20 mouse cellular contexts compared by ENCODE assay signal in genomic region chr6:137661583-137662365, GRCm38 (mm10). TPM values are rescaled to one million over a fixed set of nuclear protein-coding genes. Genes with fewer than 3 reads are reported as not detected.
DNase-seq lines count a peak whose midpoint lies in the region; ATAC-seq and TF ChIP-seq lines count a peak whose summit lies in the region.
"Had no signal": no experiment of that assay in that cellular context is flagged by ENCODE, and none has a peak within 500 bp of the region (broad histone marks: within the 10 kb centered on the region; RNA-seq: fewer than 3 reads in every experiment).

No protein-coding gene starts in this region.

- 92% methylated on average over 23 of the region's 23 CpGs for WGBS in forebrain, postnatal 0 days
- WGBS in forebrain, embryonic 10.5 days: 96% methylated on average over 23 of the region's 23 CpGs

- H3K9me3 ChIP-seq in forebrain, postnatal 0 days (ENCODE audit: low read length): no peaks in the 10 kb centered on the region
- no peaks in the 10 kb centered on the region for H3K9me3 ChIP-seq in forebrain, embryonic 10.5 days
- H3K9me3 ChIP-seq: embryonic facial prominence, embryonic 13.5 days; heart, embryonic 15.5 days; neural tube, embryonic 13.5 days had no signal

- peak; percentile 32; the same call in 1 of the 2 replicates for ATAC-seq in forebrain, postnatal 0 days
- no peak for ATAC-seq in monocyte, adult 5-6 weeks (replicated peaks; ENCODE audit: insufficient number of reproducible peaks, low FRiP score, low TSS enrichment, poor library complexity, severe bottlenecking)
- ATAC-seq: intestine, embryonic 16.5 days; midbrain, embryonic 16.5 days had no signal

- no peaks in the 10 kb centered on the region for H3K36me3 ChIP-seq in forebrain, postnatal 0 days (ENCODE audit: insufficient read depth)
- H3K36me3 ChIP-seq in forebrain, embryonic 10.5 days (replicated peaks): no peaks in the 10 kb centered on the region
- H3K36me3 ChIP-seq: embryonic facial prominence, embryonic 13.5 days; heart, embryonic 15.5 days; neural tube, embryonic 13.5 days had no signal

- no peak for TF ChIP-seq CTCF in forebrain, postnatal 0 days (IDR thresholded peaks at IDR 0.05; ENCODE audit: low read depth)

- DNase-seq in forebrain, postnatal 0 days: no peak
- DNase-seq in forebrain, embryonic 10.5 days (ENCODE audit: extremely low spot score, low spot score): no peak
- DNase-seq in frontal cortex, postnatal 10 days (ENCODE audit: low spot score in 2 of 2): peak; percentile 34 to 59
- DNase-seq in layer of hippocampus, postnatal 14 days (ENCODE audit: low spot score in 2 of 2): peak; percentile 34 to 72
- DNase-seq in right cerebral cortex, postnatal 25 days: peak; percentile 64
- no peak for DNase-seq in adrenal gland, postnatal 4 days (ENCODE audit: low spot score in 2 of 2)
- DNase-seq in kidney, adult 18-20 months: no peak
- DNase-seq: adrenal gland, postnatal 10 days; cerebellum, adult 11 months; kidney, postnatal 25 days; liver; lung, embryonic 14.5 days; thymus, adult 18-20 months had no signal

- H3K4me3 ChIP-seq in forebrain, postnatal 0 days (ENCODE audit: low read depth, low read length): no peak overlapping the region
- H3K4me3 ChIP-seq in forebrain, embryonic 10.5 days: no peak overlapping the region
- H3K4me3 ChIP-seq: embryonic facial prominence, embryonic 13.5 days; heart, embryonic 15.5 days; neural tube, embryonic 13.5 days had no signal

- H3K4me2 ChIP-seq in forebrain, postnatal 0 days (ENCODE audit: low read depth): no peak overlapping the region
- H3K4me2 ChIP-seq: embryonic facial prominence, embryonic 13.5 days; heart, embryonic 15.5 days; lung, embryonic 14.5 days; neural tube, embryonic 13.5 days had no signal

- no peak overlapping the region for H3K27ac ChIP-seq in forebrain, postnatal 0 days (ENCODE audit: low read depth, low read length)
- no peak overlapping the region for H3K27ac ChIP-seq in forebrain, embryonic 10.5 days
- H3K27ac ChIP-seq: embryonic facial prominence, embryonic 13.5 days; heart, embryonic 15.5 days; neural tube, embryonic 13.5 days had no signal

- no peaks in the 10 kb centered on the region for H3K4me1 ChIP-seq in forebrain, postnatal 0 days (ENCODE audit: insufficient read depth)
- peaks cover 8% of the 10 kb centered on the region; the same call in 1 of the 2 replicates for H3K4me1 ChIP-seq in forebrain, embryonic 10.5 days
- H3K4me1 ChIP-seq: embryonic facial prominence, embryonic 13.5 days; heart, embryonic 15.5 days; neural tube, embryonic 13.5 days had no signal

- no peak overlapping the region for H3K9ac ChIP-seq in forebrain, postnatal 0 days
- H3K9ac ChIP-seq: embryonic facial prominence, embryonic 13.5 days; heart, embryonic 15.5 days; lung, embryonic 14.5 days; neural tube, embryonic 13.5 days had no signal

- no peaks in the 10 kb centered on the region; the same call in 1 of the 2 replicates for H3K27me3 ChIP-seq in forebrain, postnatal 0 days (ENCODE audit: insufficient read depth, low read length)
- H3K27me3 ChIP-seq in forebrain, embryonic 10.5 days (ENCODE audit: poor library complexity, severe bottlenecking): no peaks in the 10 kb centered on the region
- H3K27me3 ChIP-seq: CH12.LX; embryonic facial prominence, embryonic 13.5 days; heart, embryonic 15.5 days; neural tube, embryonic 13.5 days had no signal

RNA-seq across cellular contexts. Expression of gene Eps8, which starts 7.1 kb away (rescaled TPM):
- 23.5 and 26.0 TPM in 2 replicates for total RNA-seq in forebrain, postnatal 0 days (2014; rRNA removed)
- polyA plus RNA-seq in forebrain, postnatal 0 days (2015; fragmentation: Nextera tagmentation; extraction: Ambion mirVana): 16.4 and 23.7 TPM in 2 replicates
- 6.8 and 8.7 TPM in 2 replicates for polyA plus RNA-seq in forebrain, embryonic 10.5 days (2016; fragmentation: Nextera tagmentation; extraction: Ambion mirVana)
- 10 to 100 TPM; 52.1 to 59.3 TPM for total RNA-seq in layer of hippocampus, postnatal 14 days (2021)
- 50.3 to 74.9 TPM (median 55.6 TPM) in 3 replicates for total RNA-seq in monocyte, adult 5-6 weeks (2017)
- 10 to 100 TPM; 32.4 to 44.6 TPM for total RNA-seq in adrenal gland, postnatal 4 days (2021)

Comparison
In these comparisons a context has a peak if more than half of its experiments do, and no peak if none do; other contexts are left out.
1. DNase-seq: peak in frontal cortex, postnatal 10 days (2 of 2), layer of hippocampus, postnatal 14 days (2 of 2) and right cerebral cortex, postnatal 25 days (single experiment); none in forebrain, postnatal 0 days (single experiment), forebrain, embryonic 10.5 days (single experiment), adrenal gland, postnatal 4 days (0 of 2) and kidney, adult 18-20 months (single experiment).